Mouse (Mus musculus) spleen, adult 2 months (tissue): Measurements from ENCODE around the gene Homer3. TPM values are rescaled to one million over a fixed set of nuclear protein-coding genes. Genes with fewer than 3 reads are reported as not detected.

ENCODE experiments used
- DNase-seq, 2 experiments: peaks; one replicate each; pipeline versions ENCODE4 v3.0.0 to v3.0.0-alpha.2; 2012 to 2021; ENCODE audit warnings: low spot score in 2 of 2, low read depth in 1 of 2
- H3K27ac ChIP-seq: fragments of 200-500 bp; 2 replicates; pipeline ENCODE4 v1.5.1; 2012; ENCODE audit warnings: low read length, inconsistent platforms; ENCODE audit not compliant: insufficient read depth
- H3K27me3 ChIP-seq: fragments of 200-500 bp; 2 replicates; pipeline ENCODE4 v1.6.1; 2012; ENCODE audit warnings: mild to moderate bottlenecking, moderate library complexity, low read length, inconsistent platforms; ENCODE audit not compliant: control insufficient read depth, insufficient read depth
- H3K36me3 ChIP-seq: fragments of 200-500 bp; 2 replicates; pipeline ENCODE4 v1.6.1; 2012; ENCODE audit warnings: mild to moderate bottlenecking, low read length, inconsistent platforms; ENCODE audit not compliant: control insufficient read depth, insufficient read depth
- H3K4me1 ChIP-seq: fragments of 200-500 bp; 2 replicates; pipeline ENCODE4 v1.6.1; 2011; ENCODE audit warnings: inconsistent platforms; ENCODE audit not compliant: control insufficient read depth, insufficient read depth, insufficient read length
- H3K4me3 ChIP-seq: fragments of 200-500 bp; 2 replicates; pipeline ENCODE4 v1.5.1; 2011; ENCODE audit warnings: mild to moderate bottlenecking, inconsistent platforms; ENCODE audit not compliant: insufficient read depth, insufficient read length; ENCODE audit errors: extremely low read depth
- CTCF ChIP-seq: fragments of 200-500 bp; IDR thresholded peaks from 2 replicates; pipeline ENCODE4 v1.5.1; 2011; ENCODE audit warnings: mild to moderate bottlenecking, inconsistent platforms; ENCODE audit not compliant: insufficient read depth, insufficient read length, insufficient replicate concordance; ENCODE audit errors: extremely low read depth
- POLR2A ChIP-seq: fragments of 200-500 bp; IDR thresholded peaks from 2 replicates; pipeline ENCODE4 v1.6.1; 2011; ENCODE audit warnings: low read depth, low read length, inconsistent platforms
- WGBS: fragments of 180-500 bp; shearing (Covaris S2); methylation state at CpG from one replicate; pipeline ENCODE4 v1.1.7; 2018; 5-methylcytosine and 5-hydroxymethylcytosine counted together
- polyA plus RNA-seq: library from polyadenylated mRNA; depleted of rRNA; stranded (reverse); fragments of >200 nt; gene quantifications from 2 replicates; pipeline ENCODE4 v1.2.3, GENCODE M21; 2012; rRNA removed

Gene Homer3
- polyA plus RNA-seq, result 28.1 and 34.7 TPM in 2 replicates

GRCm38 (mm10) chr8:70282603-70283135 is at the start of gene Homer3:
Gene Homer3, plus strand, starts transcription at chr8:70282827.
- peak within 1 kb of the TSS; percentile 40 for H3K27ac ChIP-seq

GRCm38 (mm10) chr8:70233606-70234005 is 49.0 kb upstream of the Homer3 start:
- Histone ChIP-seq H3K4me3 (peak overlapping the region; percentile 82), H3K27me3 (no peaks in the 10 kb centered on the region), H3K4me1 (peaks cover 4% of the 10 kb centered on the region; the same call in 1 of the 2 replicates), H3K36me3 (peaks cover 7% of the 10 kb centered on the region; the same call in 1 of the 2 replicates), H3K27ac (no peak overlapping the region)
- WGBS, result 8% methylated on average over 13 of the region's 13 CpGs
- DNase-seq, result no peak
- TF ChIP-seq POLR2A (no peak), CTCF (no peak)

More at GRCm38 (mm10) chr8:70282603-70283135, at the start of gene Homer3:
- H3K36me3 ChIP-seq, result 0 out of 2 replicates have a peak, but pooled peaks cover 3% of the 10 kb centered on the region
- peak within 1 kb of the TSS; percentile 91 for H3K4me3 ChIP-seq
- H3K27me3 ChIP-seq, result no peaks in the 10 kb centered on the region
- 4% methylated on average over 36 of the region's 36 CpGs for WGBS
- H3K4me1 ChIP-seq, result peaks cover 5% of the 10 kb centered on the region; the same call in 1 of the 2 replicates
- TF ChIP-seq CTCF (peak; percentile 88; the same call in 1 of the 2 replicates), POLR2A (0 out of 2 replicates have a peak, but pooled peaks have one; percentile 11)
- DNase-seq, result peak; percentile 73 to 90

- Histone ChIP-seq H3K27me3 (no peaks in the 10 kb centered on the region), H3K4me1 (peaks cover 4% of the 10 kb centered on the region; the same call in 1 of the 2 replicates), H3K36me3 (peaks cover 7% of the 10 kb centered on the region; the same call in 1 of the 2 replicates), H3K4me3 (peak within 1 kb of the TSS; percentile 82), H3K27ac (peak within 1 kb of the TSS; percentile 98)
- peak; percentile 92 to 94 for DNase-seq
- no peak for TF ChIP-seq CTCF
- no peak; the same call in 1 of the 2 replicates for TF ChIP-seq POLR2A
- 1% methylated on average over 67 of the region's 67 CpGs for WGBS
These were observed 48.4 kb upstream of the Homer3 start, which contains the start of the genes Sugp2 and Armc6 for GRCm38 (mm10) chr8:70234080-70234780. Gene Sugp2, plus strand, starts transcription at chr8:70234226. Gene Armc6, minus strand, starts transcription at chr8:70234466.

- TF ChIP-seq CTCF, result no peak
- no peak for TF ChIP-seq POLR2A
- H3K27ac ChIP-seq, result peak overlapping the region; percentile 64
- H3K27me3 ChIP-seq, result no peaks in the 10 kb centered on the region
- peak overlapping the region; percentile 74 for H3K4me3 ChIP-seq
- H3K36me3 ChIP-seq, result peaks cover 6% of the 10 kb centered on the region; the same call in 1 of the 2 replicates
- DNase-seq, result no peak
- peaks cover 4% of the 10 kb centered on the region; the same call in 1 of the 2 replicates for H3K4me1 ChIP-seq
- WGBS, result 0% methylated on average over 15 of the region's 15 CpGs
These were observed 47.9 kb upstream of the Homer3 start for GRCm38 (mm10) chr8:70234781-70235128.

GRCm38 (mm10) chr8:70237842-70238241 is 44.8 kb upstream of the Homer3 start:
- Histone ChIP-seq H3K4me1 (peaks cover 4% of the 10 kb centered on the region; the same call in 1 of the 2 replicates), H3K27ac (no peak overlapping the region), H3K4me3 (no peak overlapping the region), H3K36me3 (peaks cover 24% of the 10 kb centered on the region), H3K27me3 (no peaks in the 10 kb centered on the region)
- no peak for DNase-seq
- WGBS, result 63% methylated on average over 2 of the region's 2 CpGs
- TF ChIP-seq CTCF (no peak), POLR2A (no peak)

GRCm38 (mm10) chr8:70240642-70241041 is 42.0 kb upstream of the Homer3 start:
- 94% methylated on average over 5 of the region's 5 CpGs for WGBS
- no peak overlapping the region for H3K4me3 ChIP-seq
- H3K4me1 ChIP-seq, result no peaks in the 10 kb centered on the region
- H3K27ac ChIP-seq, result no peak overlapping the region
- TF ChIP-seq CTCF (no peak), POLR2A (no peak)
- peaks cover 35% of the 10 kb centered on the region for H3K36me3 ChIP-seq
- H3K27me3 ChIP-seq, result no peaks in the 10 kb centered on the region
- DNase-seq, result no peak

GRCm38 (mm10) chr8:70246622-70247021 is 36.0 kb upstream of the Homer3 start:
- DNase-seq, result no peak
- no peak for TF ChIP-seq POLR2A
- TF ChIP-seq CTCF, result no peak
- H3K27ac ChIP-seq, result no peak overlapping the region
- H3K4me1 ChIP-seq, result no peaks in the 10 kb centered on the region
- H3K4me3 ChIP-seq, result no peak overlapping the region
- H3K27me3 ChIP-seq, result no peaks in the 10 kb centered on the region
- 94% methylated on average over 6 of the region's 6 CpGs for WGBS
- H3K36me3 ChIP-seq, result peaks cover 33% of the 10 kb centered on the region
